Mouse (Mus musculus) neural tube, embryonic 13.5 days (tissue): Measurements from ENCODE around the gene Rin2. TPM values are rescaled to one million over a fixed set of nuclear protein-coding genes. Genes with fewer than 3 reads are reported as not detected.
A peak's percentile ranks its signal among the peaks of the same experiment; 100 is the strongest.

Experiments used
- ATAC-seq: fragments of 200-750 bp; cut with Nextera tagmentation; 2 replicates; pipeline ENCODE4 v1.8.0; 2017; ENCODE audit warnings: low read depth, mild to moderate bottlenecking, moderate TSS enrichment, moderate library complexity
- H3K27ac ChIP-seq: fragments of 300-500 bp; sonication (generic); replicated peaks from 2 replicates; pipeline ENCODE4 v1.5.1; 2015; ENCODE audit warnings: moderate library complexity, mild to moderate bottlenecking, inconsistent platforms
- H3K27me3 ChIP-seq: fragments of 300-500 bp; sonication (generic); 2 replicates; pipeline ENCODE4 v1.6.1; 2015; ENCODE audit warnings: mild to moderate bottlenecking, inconsistent platforms
- H3K36me3 ChIP-seq: fragments of 300-500 bp; sonication (generic); 2 replicates; pipeline ENCODE4 v1.6.1; 2015; ENCODE audit warnings: mild to moderate bottlenecking, inconsistent platforms
- H3K4me1 ChIP-seq: fragments of 300-500 bp; sonication (generic); replicated peaks from 2 replicates; pipeline ENCODE4 v1.6.1; 2015; ENCODE audit warnings: inconsistent platforms
- H3K4me2 ChIP-seq: fragments of 300-500 bp; sonication (generic); 2 replicates; pipeline ENCODE4 v1.6.1; 2015; ENCODE audit warnings: inconsistent platforms, mild to moderate bottlenecking, moderate library complexity
- H3K4me3 ChIP-seq: fragments of 300-500 bp; sonication (generic); 2 replicates; pipeline ENCODE4 v1.5.1; 2015; ENCODE audit warnings: mild to moderate bottlenecking, inconsistent platforms
- H3K9ac ChIP-seq: fragments of 300-500 bp; sonication (generic); 2 replicates; pipeline ENCODE4 v1.6.1; 2015; ENCODE audit warnings: moderate library complexity, mild to moderate bottlenecking, inconsistent platforms
- H3K9me3 ChIP-seq: fragments of 300-500 bp; sonication (generic); 2 replicates; pipeline ENCODE4 v1.6.1; 2016; ENCODE audit warnings: inconsistent platforms
- WGBS: fragments of 180-500 bp; shearing (Covaris S2); methylation state at CpG from one replicate; pipeline ENCODE4 v1.1.7; 2015; 5-methylcytosine and 5-hydroxymethylcytosine counted together
- polyA plus RNA-seq: library from polyadenylated mRNA; unstranded; fragments of >200 nt; fragmentation: Nextera tagmentation; extraction: Ambion mirVana; gene quantifications from 2 replicates; pipeline ENCODE4 v1.2.1, GENCODE M21; 2015

The Rin2 gene
- polyA plus RNA-seq, 1 experiment from 2014 or later = 17.2 TPM

DNA sequence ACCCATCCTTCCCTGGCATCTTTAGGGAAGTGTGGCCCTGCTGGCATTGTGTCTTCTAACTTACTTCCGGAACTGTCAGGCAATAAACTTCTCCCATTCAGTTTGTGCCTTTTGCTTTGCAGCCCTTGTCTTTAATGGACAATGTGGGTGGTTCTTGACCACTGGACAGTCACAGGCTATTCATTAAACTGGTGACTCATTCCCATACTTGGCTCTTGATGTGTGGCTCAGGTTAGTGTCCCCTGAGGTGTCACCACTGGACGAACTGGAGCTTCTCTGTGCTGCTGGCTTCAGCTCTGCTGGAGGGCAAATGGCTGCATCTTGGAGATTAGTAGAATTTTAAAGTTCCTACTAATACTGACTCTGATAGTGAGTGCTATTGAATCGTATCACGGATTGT, 11.0 kb downstream of the Rin2 start:
- H3K9me3 ChIP-seq = no peaks in the 10 kb centered on the region
- peaks cover 3% of the 10 kb centered on the region; the same call in 1 of the 2 replicates for H3K4me1 ChIP-seq
- no peak for ATAC-seq
- H3K4me3 ChIP-seq = no peak overlapping the region
- no peaks in the 10 kb centered on the region for H3K36me3 ChIP-seq
- H3K4me2 ChIP-seq = no peak overlapping the region
- H3K27ac ChIP-seq = no peak overlapping the region
- WGBS = 79% methylated on average over 4 of the region's 4 CpGs
- no peaks in the 10 kb centered on the region for H3K27me3 ChIP-seq
- no peak overlapping the region for H3K9ac ChIP-seq

DNA sequence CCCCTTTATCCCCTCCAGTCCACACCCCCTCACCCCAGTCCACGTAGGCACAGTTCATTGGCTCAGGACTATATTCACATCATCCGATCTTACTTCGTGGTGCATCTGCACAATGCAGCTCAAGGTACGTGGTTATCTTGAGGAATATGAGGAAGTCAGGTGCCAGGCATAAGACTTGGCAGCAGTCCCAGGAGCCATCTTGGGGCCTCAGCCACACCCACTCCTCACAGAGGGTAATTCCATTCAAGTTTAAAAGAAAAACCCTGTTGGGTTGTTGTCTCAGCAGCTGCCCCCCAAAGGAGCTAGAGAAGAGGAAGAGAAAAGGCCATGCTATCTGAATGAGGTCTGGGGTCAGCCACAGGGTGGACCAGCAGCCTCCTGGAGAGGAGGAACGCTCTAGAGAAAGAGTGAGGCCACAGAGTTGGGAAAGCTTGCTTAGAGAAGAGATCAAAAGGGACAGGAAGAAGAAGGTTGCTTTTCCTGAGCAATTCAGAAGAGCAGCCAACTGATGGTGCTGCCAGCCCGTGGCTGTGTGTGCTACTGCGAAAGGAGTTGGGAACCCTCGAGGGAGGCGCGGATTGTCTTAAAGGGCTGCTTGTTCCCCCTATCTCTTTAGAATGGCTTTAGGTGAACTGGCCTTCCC, 16.5 kb downstream of the Rin2 start:
- no peak overlapping the region for H3K4me2 ChIP-seq
- H3K9me3 ChIP-seq = no peaks in the 10 kb centered on the region
- no peaks in the 10 kb centered on the region; the same call in 1 of the 2 replicates for H3K4me1 ChIP-seq
- ATAC-seq = no peak
- no peak overlapping the region for H3K4me3 ChIP-seq
- no peaks in the 10 kb centered on the region for H3K27me3 ChIP-seq
- H3K27ac ChIP-seq = no peak overlapping the region
- 85% methylated on average over 10 of the region's 10 CpGs for WGBS
- H3K9ac ChIP-seq = no peak overlapping the region
- H3K36me3 ChIP-seq = no peaks in the 10 kb centered on the region

DNA sequence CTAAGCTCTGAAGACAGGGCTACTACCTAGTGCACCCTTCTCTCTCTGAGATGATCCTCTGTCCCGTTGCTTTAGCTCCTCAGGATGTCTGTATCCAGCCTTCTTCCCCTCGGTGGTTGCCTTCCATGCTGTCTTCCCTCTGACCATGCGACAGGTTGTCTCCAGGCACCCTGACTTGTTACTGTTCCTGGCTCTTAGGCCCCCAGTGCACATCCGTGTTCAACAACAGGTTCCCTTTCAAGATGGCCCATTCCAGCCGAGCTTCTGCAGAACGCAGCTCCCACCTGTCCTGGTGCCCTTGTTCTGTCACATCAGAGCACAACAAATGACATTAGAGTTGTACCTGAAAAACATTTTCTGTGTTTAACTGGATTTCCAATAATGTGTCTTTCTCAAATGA, 22.1 kb downstream of the Rin2 start:
- Histone ChIP-seq H3K36me3 (no peaks in the 10 kb centered on the region), H3K4me1 (0 out of 2 replicates have a peak, but pooled peaks cover 6% of the 10 kb centered on the region), H3K9ac (no peak overlapping the region), H3K4me3 (no peak overlapping the region), H3K27me3 (no peaks in the 10 kb centered on the region), H3K9me3 (no peaks in the 10 kb centered on the region), H3K27ac (no peak overlapping the region), H3K4me2 (no peak overlapping the region)
- WGBS = 85% methylated on average over 6 of the region's 6 CpGs
- no peak for ATAC-seq

DNA sequence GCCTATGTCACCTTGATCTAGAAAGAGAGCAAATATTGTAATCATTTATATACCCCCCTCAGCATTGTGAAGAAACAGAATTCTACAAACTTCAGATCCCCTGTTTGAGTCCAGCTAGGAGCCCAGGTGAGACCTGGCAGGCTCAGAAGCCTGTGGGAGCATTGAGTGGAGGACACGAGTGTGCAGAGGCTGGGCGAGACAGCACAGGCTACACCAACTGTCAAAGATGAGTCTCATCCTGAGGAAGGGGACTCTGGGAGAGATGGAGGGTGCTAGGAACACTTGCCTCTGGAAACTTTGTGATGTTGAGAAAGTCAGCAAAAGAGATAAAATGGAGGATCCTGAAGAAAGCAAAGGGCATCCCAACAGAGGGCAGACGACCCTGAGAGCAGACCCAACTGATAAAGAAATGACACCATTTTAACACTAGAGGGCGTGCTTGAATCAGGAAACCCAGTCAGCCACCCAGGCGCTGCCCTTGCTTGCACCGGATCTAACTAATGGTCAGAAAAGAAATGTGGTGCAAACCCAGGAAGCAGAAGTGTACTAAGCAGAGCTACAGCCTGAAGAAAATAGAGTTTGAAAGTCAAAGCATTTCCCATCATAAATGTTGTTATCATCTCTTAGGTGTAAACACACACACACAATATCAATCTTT, 24.5 kb downstream of the Rin2 start:
- H3K9ac ChIP-seq = no peak overlapping the region
- H3K27ac ChIP-seq = no peak overlapping the region
- H3K27me3 ChIP-seq = no peaks in the 10 kb centered on the region
- no peaks in the 10 kb centered on the region for H3K36me3 ChIP-seq
- WGBS = 31% methylated on average over 6 of the region's 6 CpGs
- no peaks in the 10 kb centered on the region for H3K9me3 ChIP-seq
- H3K4me1 ChIP-seq = 0 out of 2 replicates have a peak, but pooled peaks cover 6% of the 10 kb centered on the region
- H3K4me2 ChIP-seq = no peak overlapping the region
- no peak overlapping the region for H3K4me3 ChIP-seq
- peak; percentile 67 for ATAC-seq

DNA sequence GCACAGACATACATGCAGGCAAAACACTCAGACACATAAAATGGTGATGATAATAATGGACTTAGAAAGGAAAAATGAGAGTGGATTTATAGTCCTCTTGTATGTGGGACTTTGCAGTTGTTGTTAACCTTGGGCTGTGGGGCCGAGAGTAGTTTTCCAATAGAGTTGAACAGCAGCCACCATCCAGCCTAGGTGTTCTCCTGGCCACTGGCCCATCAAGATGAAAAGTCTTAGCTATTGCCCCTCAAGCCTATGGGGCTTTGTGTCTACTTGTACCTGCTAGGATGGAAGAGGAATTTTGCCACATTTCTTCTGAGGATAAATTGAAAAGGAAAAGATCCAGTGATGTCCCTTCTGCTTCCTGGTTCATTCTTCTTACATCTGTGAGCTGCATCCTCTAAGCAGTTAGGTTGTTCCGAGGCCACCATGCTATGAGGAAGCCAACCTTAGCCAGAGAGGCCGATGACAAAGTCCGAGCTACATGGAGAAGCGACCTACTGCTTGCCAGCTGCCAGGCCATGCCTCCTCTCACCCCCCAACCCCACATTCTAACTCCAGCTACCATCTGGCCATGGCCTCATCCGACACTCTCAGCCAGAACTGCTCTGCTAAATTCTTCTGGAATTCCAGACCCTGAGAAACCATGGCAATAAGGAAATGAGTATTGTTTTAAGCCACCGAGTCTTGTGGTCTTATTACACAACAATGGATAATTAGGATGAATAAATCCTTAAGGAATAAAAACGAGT, 25.4 kb downstream of the Rin2 start:
- Histone ChIP-seq H3K4me3 (no peak overlapping the region), H3K27me3 (no peaks in the 10 kb centered on the region), H3K9ac (no peak overlapping the region), H3K4me1 (0 out of 2 replicates have a peak, but pooled peaks cover 6% of the 10 kb centered on the region), H3K36me3 (no peaks in the 10 kb centered on the region), H3K27ac (no peak overlapping the region), H3K4me2 (no peak overlapping the region), H3K9me3 (no peaks in the 10 kb centered on the region)
- no peak for ATAC-seq
- 55% methylated on average over 8 of the region's 8 CpGs for WGBS

DNA sequence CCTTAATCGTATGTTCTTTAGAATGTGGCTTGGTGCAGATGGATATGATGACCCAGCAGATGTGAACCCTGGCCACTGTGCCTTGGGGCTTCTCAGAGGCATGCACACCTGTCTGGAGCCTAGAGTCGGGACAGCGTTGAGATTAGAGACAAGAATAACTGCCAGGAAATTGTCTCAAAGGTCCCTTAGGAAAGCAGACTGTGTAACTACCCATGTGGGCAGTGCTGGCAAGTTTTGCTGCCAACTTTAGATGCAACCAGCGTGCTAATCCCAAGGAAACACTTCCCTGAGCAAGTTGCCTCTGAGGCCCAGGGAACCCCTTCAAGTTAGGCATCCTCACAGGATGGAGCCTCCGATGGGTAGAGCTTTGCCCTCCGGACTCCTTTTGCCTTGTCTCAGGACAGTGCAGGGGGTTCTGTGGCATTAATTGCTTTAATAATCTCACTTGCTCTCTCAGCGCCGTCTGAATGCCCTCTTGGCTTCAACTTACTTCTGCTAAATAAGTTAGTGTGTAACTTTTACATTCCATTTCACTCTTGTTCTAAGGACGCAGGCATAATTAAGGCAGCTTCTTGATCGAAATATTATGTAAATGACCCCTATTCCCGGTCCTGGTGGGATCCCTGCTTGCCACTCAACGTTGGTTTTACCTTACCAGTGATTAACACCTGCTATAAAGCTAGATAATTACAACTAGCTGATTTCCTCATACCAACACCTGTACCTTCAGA, 26.8 kb downstream of the Rin2 start:
- H3K9ac ChIP-seq = no peak overlapping the region
- no peak overlapping the region for H3K4me2 ChIP-seq
- no peaks in the 10 kb centered on the region for H3K36me3 ChIP-seq
- no peaks in the 10 kb centered on the region for H3K27me3 ChIP-seq
- no peak overlapping the region for H3K4me3 ChIP-seq
- no peak for ATAC-seq
- 87% methylated on average over 12 of the region's 12 CpGs for whole genome bisulfite sequencing
- H3K9me3 ChIP-seq = no peaks in the 10 kb centered on the region
- H3K4me1 ChIP-seq = 0 out of 2 replicates have a peak, but pooled peaks cover 6% of the 10 kb centered on the region
- H3K27ac ChIP-seq = no peak overlapping the region

DNA sequence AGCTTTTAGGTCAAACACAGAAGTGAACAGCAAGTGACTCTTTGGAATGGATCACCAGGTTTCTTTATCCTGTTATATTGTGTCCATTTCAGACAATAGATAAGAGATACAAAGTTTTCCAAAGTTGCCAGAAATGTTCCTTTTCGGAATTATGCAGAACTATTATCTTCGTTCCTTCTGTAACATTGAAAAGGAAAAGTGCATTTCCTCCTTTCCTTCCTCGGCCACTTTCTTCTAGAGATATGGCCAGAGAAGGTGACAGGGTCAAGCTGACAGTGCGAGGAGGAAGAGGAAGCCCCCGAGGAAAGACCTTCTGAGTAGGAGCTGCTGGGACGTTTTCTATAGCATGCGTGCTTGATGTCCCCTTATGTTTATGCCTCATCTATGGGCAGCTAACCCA, 29.7 kb downstream of the Rin2 start:
- WGBS = 80% methylated on average over 7 of the region's 7 CpGs

DNA sequence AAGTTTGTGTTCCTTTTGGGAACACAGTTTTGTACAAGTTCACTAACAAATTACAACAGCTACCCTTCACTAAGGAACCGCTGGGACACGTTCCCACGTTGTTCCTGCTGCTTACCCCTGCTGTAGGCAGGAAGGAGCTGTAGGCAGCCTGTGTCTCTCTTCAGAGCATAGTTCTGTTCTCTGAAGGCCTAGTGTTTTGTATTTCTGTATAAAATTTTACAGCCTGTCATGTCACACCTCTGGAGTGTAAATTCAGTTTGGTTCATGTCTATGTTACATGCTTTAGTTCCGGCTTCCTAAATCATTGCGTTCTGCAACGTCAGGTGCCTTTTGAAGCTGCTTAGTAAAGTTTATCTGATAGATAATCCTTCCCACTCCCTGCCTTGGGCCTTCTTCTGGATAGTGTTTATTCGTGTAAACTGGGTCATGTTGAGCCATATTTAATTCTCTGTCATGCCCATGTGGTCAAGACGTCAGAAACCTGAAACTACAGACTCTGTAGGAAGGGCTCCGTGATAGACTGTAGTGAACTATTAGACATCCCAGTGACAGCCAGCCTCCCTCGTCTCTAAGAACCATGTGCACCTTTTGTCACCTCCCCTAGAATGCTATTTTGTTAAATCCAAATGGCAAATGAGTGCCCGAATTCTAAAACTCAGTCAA, 34.8 kb downstream of the Rin2 start:
- WGBS = 80% methylated on average over 11 of the region's 11 CpGs
- H3K4me2 ChIP-seq = no peak overlapping the region
- no peaks in the 10 kb centered on the region for H3K9me3 ChIP-seq
- H3K36me3 ChIP-seq = peaks cover 10% of the 10 kb centered on the region
- no peak overlapping the region for H3K27ac ChIP-seq
- H3K27me3 ChIP-seq = no peaks in the 10 kb centered on the region
- no peak for ATAC-seq
- no peak overlapping the region for H3K4me3 ChIP-seq
- H3K4me1 ChIP-seq = no peaks in the 10 kb centered on the region
- no peak overlapping the region for H3K9ac ChIP-seq

More for the DNA sequence above, 29.7 kb downstream of the Rin2 start:
- H3K4me2 ChIP-seq = no peak overlapping the region
- no peaks in the 10 kb centered on the region for H3K27me3 ChIP-seq
- no peaks in the 10 kb centered on the region for H3K9me3 ChIP-seq
- H3K9ac ChIP-seq = no peak overlapping the region
- no peak for ATAC-seq
- H3K4me1 ChIP-seq = 0 out of 2 replicates have a peak, but pooled peaks cover 6% of the 10 kb centered on the region
- no peak overlapping the region for H3K27ac ChIP-seq
- H3K36me3 ChIP-seq = no peaks in the 10 kb centered on the region
- no peak overlapping the region for H3K4me3 ChIP-seq

DNA sequence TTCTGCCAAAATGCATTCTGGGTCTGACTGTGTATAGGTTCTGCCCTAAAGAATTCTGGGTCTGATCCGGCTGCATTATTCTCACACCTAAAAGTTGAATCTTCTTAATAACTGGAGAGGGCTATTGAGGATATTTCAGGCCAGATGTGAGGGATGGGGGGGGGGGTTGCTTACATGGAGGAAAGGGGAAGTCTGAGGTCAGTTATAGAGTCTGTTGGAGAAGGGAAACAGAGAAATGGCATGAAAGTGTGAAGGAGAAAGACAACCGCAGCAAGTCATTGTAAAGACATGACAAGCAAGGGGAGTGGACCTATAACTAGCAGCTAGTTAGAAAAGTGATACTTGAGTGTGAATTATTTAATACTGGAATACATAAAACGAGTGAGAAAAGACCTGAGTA, 36.5 kb downstream of the Rin2 start:
- WGBS = 66% methylated on average over 3 of the region's 3 CpGs

DNA sequence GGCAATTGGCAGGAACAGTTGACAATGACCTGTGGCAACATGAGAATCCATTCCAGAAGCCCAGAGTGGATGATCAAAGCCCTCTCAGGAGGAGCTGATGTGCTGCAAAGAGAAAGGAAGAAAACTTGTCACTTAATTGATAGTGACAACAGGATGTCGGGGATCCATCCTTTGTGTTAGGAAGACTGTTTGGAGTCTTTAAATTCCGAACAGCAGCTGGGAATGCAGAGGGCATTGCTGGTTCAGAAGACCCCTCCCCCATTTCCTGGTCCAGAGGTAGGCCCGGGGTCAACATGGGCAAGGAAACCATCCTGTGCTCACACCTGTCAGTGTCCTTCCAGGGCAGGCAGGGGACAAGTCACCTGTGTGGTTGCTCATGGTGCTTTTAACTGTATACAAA, 37.0 kb downstream of the Rin2 start:
- Histone ChIP-seq H3K4me2 (no peak overlapping the region), H3K36me3 (peaks cover 15% of the 10 kb centered on the region), H3K9me3 (no peaks in the 10 kb centered on the region), H3K4me1 (no peaks in the 10 kb centered on the region), H3K27ac (no peak overlapping the region), H3K9ac (no peak overlapping the region), H3K27me3 (no peaks in the 10 kb centered on the region), H3K4me3 (no peak overlapping the region)
- WGBS = 10% methylated on average over 3 of the region's 3 CpGs
- ATAC-seq = no peak

More for the DNA sequence above, 36.5 kb downstream of the Rin2 start:
- H3K9me3 ChIP-seq = no peaks in the 10 kb centered on the region
- H3K9ac ChIP-seq = no peak overlapping the region
- H3K27ac ChIP-seq = no peak overlapping the region
- peaks cover 15% of the 10 kb centered on the region for H3K36me3 ChIP-seq
- no peaks in the 10 kb centered on the region for H3K4me1 ChIP-seq
- no peaks in the 10 kb centered on the region for H3K27me3 ChIP-seq
- H3K4me2 ChIP-seq = no peak overlapping the region
- ATAC-seq = no peak
- H3K4me3 ChIP-seq = no peak overlapping the region

DNA sequence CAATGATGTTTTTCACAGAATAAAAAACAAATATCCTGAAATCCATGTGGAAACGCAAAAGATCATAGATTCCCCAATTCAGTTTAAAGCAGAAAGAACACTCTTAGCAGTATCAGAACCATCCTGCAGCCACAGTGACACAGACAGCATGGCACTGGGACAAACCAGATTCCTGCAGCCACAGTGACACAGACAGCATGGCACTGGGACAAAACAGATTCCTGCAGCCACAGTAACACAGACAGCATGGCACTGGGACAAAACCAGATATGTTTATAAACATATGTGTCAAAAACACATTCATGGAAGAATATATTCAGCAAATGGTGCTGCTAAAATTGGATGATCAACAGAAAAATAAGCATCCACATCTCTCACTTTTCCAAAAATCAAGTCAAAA, 42.5 kb downstream of the Rin2 start:
- Histone ChIP-seq H3K36me3 (peaks cover 15% of the 10 kb centered on the region), H3K4me3 (no peak overlapping the region), H3K4me2 (no peak overlapping the region), H3K4me1 (no peaks in the 10 kb centered on the region), H3K27ac (no peak overlapping the region), H3K9me3 (no peaks in the 10 kb centered on the region), H3K9ac (no peak overlapping the region), H3K27me3 (no peaks in the 10 kb centered on the region)
- WGBS = 93% methylated on average over 1 of the region's 1 CpGs
- ATAC-seq = no peak
